Mouse (Mus musculus) heart, adult 2 months (tissue): ENCODE results near the gene Gm20518.

ENCODE experiments used
- CTCF ChIP-seq: fragments of 200-600 bp; IDR thresholded peaks from 2 replicates; pipeline ENCODE4 v1.8.1; 2022; ENCODE audit warnings: antibody characterized with exemption, mild to moderate bottlenecking, moderate library complexity
- EP300 ChIP-seq: fragments of 200-500 bp; IDR thresholded peaks from 2 replicates; pipeline ENCODE4 v1.6.1; 2011; ENCODE audit warnings: low read depth, low read length, control low read depth; ENCODE audit not compliant: insufficient read depth
- POLR2A ChIP-seq: fragments of 200-500 bp; IDR thresholded peaks from 2 replicates; pipeline ENCODE4 v1.6.1; 2011; ENCODE audit warnings: mild to moderate bottlenecking, low read depth, low read length, control low read depth; ENCODE audit not compliant: insufficient read depth

- TF ChIP-seq CTCF (no peak), POLR2A (no peak), EP300 (no peak)
Observed at GRCm38 (mm10) chr16:17890917-17891566, 429 bp downstream of the Gm20518 start.
